Mouse (Mus musculus) spleen, adult 18-20 months (tissue): ENCODE data around the gene Fsd1.
"Not testable (repeated sequence)": the region's sequence is repeated elsewhere in the genome, so short reads cannot be mapped to it uniquely, and the experiment has no call there.

ENCODE experiments used
- DNase-seq, 2 experiments: peaks; one replicate each; pipeline ENCODE4 v3.0.0; 2022; ENCODE audit warnings: mixed read lengths in 2 of 2

Fsd1 gene

DNA sequence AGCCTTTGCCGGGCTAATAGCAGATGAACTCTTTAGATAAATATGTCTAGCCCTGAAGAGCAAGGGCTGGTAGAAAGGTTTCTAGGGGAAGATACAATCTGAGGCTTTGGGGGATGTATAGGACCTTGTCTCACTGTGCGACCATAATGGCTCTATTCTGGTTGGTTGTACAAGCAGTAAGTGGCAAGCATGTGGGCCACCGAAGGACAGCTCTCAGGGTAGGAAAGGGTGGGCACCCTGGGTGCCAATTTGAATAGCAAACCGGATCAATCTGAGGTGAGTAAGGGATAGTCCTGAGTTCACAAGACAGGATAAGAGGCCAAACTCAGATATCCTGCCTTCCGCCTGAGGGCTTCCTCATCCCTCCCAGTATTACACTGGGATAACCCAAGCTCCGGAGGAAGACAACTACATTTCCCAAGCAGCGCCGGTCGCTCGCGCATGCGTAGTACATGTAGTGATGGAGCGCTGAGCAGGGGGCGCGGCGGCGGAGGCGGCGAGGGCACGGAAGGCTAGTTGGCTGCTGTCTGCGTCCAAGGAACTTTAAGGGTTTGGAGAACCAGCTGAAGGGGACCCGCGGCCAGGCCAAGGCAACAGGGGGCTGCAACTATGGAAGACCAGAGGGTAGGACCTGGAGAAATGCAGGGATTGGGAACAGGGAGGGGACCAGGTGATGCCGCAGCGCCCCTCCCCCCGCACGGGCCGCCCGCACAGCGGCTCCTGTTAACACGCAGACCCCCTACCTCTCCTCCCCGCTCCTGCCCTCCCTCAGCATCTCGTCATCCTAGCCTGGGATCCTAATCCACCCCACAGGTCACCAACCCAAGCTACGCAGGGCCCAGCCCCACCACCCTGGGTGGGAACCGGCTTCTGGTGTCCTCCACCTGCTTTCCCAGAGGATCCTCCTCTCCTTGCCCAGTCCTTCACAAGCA is at the start of gene Fsd1:
TSS of gene Fsd1 (plus strand) at position 480 of the 932 bp plus-strand sequence.
- DNase-seq, result no peak

GRCm38 (mm10) chr17:55944387-55944865 is 41.9 kb upstream of the Fsd1 start:
- DNase-seq, result not testable (repeated sequence)

DNA sequence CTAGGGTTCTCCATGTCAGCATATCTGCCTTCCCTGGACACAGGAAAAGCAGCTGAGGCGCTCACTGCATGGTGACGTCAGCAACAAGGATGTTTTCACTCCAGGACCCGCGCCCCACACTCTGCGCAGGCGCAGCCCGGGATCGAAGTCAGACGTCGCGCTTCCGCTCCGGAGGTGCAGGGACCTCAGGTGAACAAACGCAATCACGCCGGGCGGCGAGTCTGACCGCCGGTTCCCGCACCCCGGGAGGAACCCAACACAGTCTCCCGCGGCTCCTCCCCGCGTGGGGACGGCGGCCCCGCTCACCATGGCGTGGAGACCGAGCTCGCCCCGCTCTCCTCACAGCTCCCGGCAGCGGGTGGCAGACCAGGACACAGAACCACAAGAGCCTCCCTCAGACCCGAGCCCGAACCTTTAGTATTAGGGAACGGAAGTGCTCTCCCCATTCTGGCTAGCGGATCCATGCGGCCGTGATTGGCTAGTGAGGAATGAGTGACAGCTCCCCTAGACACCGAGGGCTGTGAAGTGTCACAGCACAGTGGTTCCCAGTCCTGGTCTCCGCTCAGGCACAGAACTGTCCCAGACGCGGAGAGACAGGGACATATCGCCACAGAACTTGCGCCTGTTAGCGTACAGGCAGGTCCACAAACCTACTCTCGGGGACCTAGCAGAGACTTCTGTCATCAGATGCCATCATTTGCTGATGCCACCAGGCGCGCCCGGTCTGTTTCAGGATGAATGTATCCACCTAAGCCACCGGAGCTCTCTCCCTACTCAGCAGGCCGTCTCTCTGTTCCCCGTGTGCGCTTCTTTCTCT is 41.2 kb upstream of the Fsd1 start:
- peak; percentile 80 to 82 for DNase-seq

GRCm38 (mm10) chr17:55945696-55946095 is 40.6 kb upstream of the Fsd1 start:
- DNase-seq, result no peak

DNA sequence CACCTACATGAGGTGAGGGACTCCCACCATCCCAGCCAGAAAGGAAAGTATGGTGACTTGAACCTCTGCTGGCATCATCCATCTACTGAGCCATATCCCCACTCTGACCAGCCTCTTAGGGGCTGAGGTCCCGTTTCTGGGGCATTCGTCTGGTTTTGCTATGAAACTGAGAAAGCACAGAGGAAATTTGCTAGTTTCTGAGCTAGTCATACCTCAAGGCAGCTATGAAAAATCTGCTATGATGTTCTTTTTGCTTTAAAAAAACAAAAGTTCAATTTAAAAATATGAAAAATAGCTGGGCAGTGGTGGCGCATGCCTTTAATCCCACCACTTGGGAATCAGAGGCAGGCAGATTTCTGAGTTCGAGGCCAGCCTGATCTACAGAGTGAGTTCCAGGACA is 37.7 kb upstream of the Fsd1 start:
- no peak for DNase-seq

GRCm38 (mm10) chr17:55949400-55949799 is 36.9 kb upstream of the Fsd1 start, which contains the start of gene Zfp119b:
Gene Zfp119b, minus strand, starts transcription at chr17:55949500.
- DNase-seq, result no peak

DNA sequence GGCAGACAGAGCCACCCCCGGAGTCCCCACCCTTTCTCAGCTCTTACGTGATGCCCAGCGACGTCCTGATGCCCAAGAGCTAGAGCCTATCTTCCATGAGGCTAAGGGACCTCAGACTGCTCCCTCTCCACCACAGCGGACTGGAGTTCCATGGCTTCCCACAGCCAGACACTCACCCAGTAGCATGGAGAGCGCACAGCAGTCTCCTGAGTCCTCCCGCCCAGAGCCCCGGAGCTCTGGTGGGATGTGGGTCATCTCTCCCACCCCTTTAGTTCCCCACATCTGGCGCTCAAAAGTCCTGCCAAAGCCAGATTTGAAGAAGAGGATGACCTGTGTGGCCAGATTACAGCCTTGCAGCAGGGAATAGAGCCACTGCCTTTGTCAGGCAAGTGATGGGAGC is 35.7 kb upstream of the Fsd1 start:
- no peak for DNase-seq

- DNase-seq, result no peak
Measured at GRCm38 (mm10) chr17:55952041-55952440, 34.3 kb upstream of the Fsd1 start.

DNA sequence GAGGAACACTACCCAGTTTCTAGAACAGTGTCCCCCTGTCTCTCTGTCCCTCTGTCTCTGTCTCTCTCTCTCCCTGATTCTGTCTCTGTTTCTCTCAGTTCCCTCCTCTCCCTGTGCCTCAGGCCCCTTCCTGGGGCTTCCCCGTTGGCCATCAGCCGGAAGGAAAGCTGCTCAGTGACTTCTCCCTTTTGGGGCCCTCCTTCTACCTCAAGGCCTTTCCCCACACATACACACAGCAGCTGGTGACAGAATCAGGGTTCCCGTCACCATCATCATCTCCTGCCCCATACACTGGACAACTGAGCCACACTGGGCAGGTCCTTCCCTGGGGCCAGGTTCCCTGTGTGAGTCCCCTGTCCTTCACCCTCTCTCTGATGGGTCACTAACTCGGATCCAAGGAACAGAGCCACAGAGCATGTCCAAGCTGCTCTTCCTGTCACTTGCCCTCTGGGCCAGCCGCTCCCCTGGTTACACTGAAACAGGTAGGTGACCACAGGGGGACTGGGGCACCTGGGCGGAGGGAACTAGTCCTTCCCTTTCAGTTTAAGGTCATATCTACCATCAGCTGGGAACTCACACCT is 33.8 kb upstream of the Fsd1 start, which contains the start of gene Ebi3:
TSS of gene Ebi3 (plus strand) at position 194 of the 581 bp plus-strand sequence.
- peak; percentile 39 to 42 for DNase-seq

DNA sequence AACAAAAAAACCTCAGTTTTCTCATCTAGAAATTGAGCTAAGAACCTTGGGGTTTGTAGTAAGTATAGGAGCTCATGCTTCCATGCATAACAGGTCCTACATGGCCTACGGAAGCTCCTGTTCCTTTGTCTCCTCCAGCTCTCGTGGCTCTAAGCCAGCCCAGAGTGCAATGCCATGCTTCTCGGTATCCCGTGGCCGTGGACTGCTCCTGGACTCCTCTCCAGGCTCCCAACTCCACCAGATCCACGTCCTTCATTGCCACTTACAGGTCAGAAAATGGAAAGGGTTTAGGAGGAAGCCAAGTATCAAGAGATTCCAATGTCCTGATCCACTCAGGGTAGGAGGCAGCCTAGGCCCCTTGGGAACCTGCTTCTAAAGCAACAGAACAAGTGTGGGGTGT is 32.6 kb upstream of the Fsd1 start:
- DNase-seq, result no peak

GRCm38 (mm10) chr17:55954229-55954628 is 32.1 kb upstream of the Fsd1 start:
- no peak for DNase-seq

- no peak for DNase-seq
Measured at GRCm38 (mm10) chr17:55956129-55956528, 30.2 kb upstream of the Fsd1 start.

GRCm38 (mm10) chr17:55956591-55956990 is 29.7 kb upstream of the Fsd1 start:
- no peak for DNase-seq

DNA sequence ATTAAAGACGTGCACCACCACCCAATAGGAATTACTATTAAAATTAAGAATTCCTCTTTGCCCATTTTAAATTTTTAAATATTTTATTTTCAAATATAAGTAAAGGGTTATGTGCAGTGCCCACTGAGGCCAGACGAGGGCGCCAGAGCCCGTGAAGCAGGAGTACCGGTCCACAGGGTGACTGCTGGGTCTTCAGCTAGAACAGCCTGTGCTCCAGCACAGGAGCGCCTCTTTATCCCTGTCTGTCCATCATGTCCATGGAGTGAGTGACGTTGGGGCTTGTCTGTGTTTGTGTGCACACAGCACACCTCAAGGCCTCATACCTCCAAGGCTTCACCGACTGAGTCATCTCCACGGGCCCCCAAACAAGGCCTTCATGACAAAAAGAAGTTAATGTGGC is 29.1 kb upstream of the Fsd1 start:
- DNase-seq, result peak; percentile 48 to 77

DNA sequence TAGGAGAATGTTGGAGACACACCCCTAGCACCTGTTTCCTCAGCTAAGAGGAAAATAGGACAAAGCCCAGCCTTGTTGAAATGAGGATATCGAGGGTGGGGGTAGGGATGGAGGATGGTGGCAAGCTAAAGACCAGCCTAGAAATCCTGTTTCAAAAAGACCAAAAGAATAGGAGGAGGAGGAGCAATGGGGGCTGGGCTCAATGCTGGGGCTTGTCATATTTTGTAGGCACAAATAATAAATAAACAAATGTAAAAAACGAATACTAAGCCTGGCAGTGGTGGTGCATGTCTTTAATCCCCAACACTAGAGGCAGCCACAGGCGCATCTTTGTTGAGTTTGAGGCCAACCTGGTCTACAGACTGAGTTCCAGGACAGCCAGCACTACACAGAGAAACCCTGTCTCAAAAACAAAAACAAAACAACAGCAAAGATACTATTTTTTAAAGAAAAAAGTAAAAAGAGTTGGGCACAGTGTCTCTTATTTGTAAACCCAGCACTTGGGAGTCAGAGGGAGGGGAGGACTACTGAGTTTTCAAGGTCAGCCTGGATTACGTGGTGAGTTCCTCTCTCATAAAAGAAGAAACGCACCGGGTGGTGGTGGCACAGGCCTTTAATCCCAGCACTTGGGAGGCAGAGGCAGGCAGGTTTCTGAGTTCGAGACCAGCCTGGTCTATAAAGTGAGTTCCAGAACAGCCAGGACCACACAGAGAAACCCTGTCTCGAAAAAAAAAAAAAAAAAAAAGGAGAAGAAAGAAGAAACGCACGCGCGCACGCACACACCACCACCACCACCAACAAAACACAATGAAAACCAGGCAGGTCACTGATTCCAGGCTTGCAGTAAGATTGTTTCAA is 28.4 kb upstream of the Fsd1 start:
- no peak for DNase-seq

DNA sequence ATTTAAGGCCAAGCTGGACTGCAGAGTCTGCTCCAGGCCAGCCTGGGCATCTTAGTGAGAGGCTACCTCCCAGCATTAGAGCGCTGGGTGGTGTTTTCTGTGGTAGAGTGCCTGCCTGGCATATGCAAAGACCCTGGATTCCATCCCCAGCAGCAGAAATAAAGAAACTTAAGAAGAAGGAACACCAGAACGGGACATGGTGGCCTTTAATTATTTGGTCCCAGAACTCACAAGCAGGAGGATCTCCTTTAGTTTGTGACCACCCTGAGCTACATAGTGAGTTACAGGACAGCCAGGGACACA is 27.8 kb upstream of the Fsd1 start:
- DNase-seq, result no peak

GRCm38 (mm10) chr17:55958918-55959728 is 27.2 kb upstream of the Fsd1 start, which contains the start of gene Yju2:
Gene Yju2, plus strand, starts transcription at chr17:55959099.
- peak; percentile 81 to 88 for DNase-seq

- no peak for DNase-seq
Measured at GRCm38 (mm10) chr17:55959946-55960740, 26.2 kb upstream of the Fsd1 start.

- DNase-seq, result no peak
Measured at GRCm38 (mm10) chr17:55960791-55961190, 25.5 kb upstream of the Fsd1 start.

GRCm38 (mm10) chr17:55961631-55962030 is 24.7 kb upstream of the Fsd1 start:
- DNase-seq, result no peak
